Mouse (Mus musculus) limb, embryonic 10.5 days (tissue): ENCODE results near the gene Myh10. TPM values are rescaled to one million over a fixed set of nuclear protein-coding genes. Genes with fewer than 3 reads are reported as not detected.

Experiments used
- DNase-seq: peaks from one replicate; pipeline ENCODE4 v3.0.0-alpha.2; 2017; ENCODE audit warnings: low spot score
- H3K27ac ChIP-seq: fragments of 300-500 bp; sonication (generic); 2 replicates; pipeline ENCODE4 v1.5.1; 2016; ENCODE audit warnings: mild to moderate bottlenecking
- H3K27me3 ChIP-seq: fragments of 300-500 bp; sonication (generic); 2 replicates; pipeline ENCODE4 v1.6.1; 2016; ENCODE audit warnings: low read depth, mild to moderate bottlenecking; ENCODE audit not compliant: poor library complexity, severe bottlenecking
- H3K36me3 ChIP-seq: fragments of 300-500 bp; sonication (generic); 2 replicates; pipeline ENCODE4 v1.6.1; 2016; ENCODE audit warnings: mild to moderate bottlenecking, moderate library complexity
- H3K4me1 ChIP-seq: fragments of 300-500 bp; sonication (generic); 2 replicates; pipeline ENCODE4 v1.6.1; 2016
- H3K4me3 ChIP-seq: fragments of 300-500 bp; sonication (generic); 2 replicates; pipeline ENCODE4 v1.5.1; 2016; ENCODE audit warnings: mild to moderate bottlenecking, moderate library complexity
- H3K9me3 ChIP-seq: fragments of 300-500 bp; sonication (generic); replicated peaks from 2 replicates; pipeline ENCODE4 v1.6.1; 2016; ENCODE audit warnings: mild to moderate bottlenecking
- WGBS: fragments of 180-500 bp; shearing (Covaris S2); methylation state at CpG from one replicate; pipeline ENCODE4 v1.1.7; 2016; 5-methylcytosine and 5-hydroxymethylcytosine counted together
- polyA plus RNA-seq: library from polyadenylated mRNA; unstranded; fragments of >200 nt; fragmentation: Nextera tagmentation; extraction: Ambion mirVana; gene quantifications from 2 replicates; pipeline ENCODE4 v1.2.1, GENCODE M21; 2016

The Myh10 gene
- polyA plus RNA-seq, 1 experiment from 2014 or later, result 176 TPM

DNA sequence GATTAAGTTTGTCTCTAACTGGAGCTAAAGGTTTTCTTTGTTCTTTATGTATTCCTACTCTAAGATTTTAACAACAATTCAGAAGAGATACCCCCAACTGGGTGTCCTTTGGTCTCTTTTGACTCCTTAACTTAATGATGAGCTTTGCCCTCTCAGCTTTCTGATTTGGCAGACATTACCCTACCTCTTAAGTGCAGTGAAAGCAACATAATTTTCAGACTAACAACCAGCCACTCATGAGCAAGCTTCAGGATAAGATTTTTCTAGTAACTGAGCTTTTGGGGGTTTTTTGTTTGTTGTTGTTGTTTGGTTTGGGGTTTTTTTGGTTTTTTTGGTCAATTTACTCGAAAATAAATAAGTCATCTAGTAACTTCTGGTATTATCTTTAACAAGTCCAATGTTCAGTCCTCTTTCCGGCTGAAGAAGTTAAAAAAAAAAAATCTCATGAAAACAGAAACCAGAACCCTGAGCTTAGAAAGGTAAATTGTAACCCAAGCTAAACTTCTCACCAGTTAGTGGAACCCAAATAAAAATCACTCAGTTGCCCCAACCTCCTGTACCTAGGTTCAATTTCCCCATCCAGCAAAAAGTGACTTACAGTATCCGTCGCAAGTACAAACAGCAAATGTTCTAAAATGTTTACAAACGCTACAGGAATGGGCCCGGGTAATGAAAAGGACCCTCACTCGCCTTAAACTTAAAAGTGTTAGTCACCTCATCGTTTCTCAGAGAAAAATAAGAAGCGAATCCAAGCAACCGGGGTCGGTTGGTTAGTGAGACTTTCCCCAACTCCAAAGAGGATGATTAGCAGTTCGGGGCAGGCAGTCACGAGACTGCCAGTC is 160.5 kb downstream of the Myh10 start:
- peak overlapping the region; percentile 70 for H3K4me3 ChIP-seq
- H3K36me3 ChIP-seq, result no peaks in the 10 kb centered on the region
- no peaks in the 10 kb centered on the region for H3K9me3 ChIP-seq
- H3K27me3 ChIP-seq, result no peaks in the 10 kb centered on the region
- 6% methylated on average over 13 of the region's 13 CpGs for WGBS
- peaks cover 24% of the 10 kb centered on the region for H3K4me1 ChIP-seq
- peak overlapping the region; percentile 86 for H3K27ac ChIP-seq
- DNase-seq, result no peak

DNA sequence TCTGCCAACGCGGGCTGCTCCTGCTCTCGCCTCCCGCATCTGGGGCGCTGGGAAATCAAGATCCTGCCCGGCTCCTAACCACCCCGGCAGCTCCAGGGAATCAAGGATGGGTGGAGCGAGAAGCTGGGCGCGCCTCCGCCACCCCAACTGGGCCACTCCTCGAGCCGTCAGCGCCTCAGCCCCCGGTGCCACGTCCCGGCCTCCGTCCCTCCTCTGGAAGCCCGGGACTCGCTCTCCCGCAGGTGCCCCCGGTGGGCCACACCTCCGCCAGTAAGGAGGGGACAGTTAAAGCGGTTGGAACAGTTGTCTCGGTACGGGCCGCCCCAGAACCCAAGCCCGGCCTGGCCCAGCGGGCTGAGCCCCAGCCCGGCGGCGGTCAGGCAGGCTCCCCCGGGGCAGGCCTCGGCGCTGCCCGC is 161.1 kb downstream of the Myh10 start:
- peak; percentile 73 for DNase-seq
- WGBS, result 0% methylated on average over 36 of the region's 36 CpGs
- H3K4me3 ChIP-seq, result peak overlapping the region; percentile 70
- no peaks in the 10 kb centered on the region for H3K36me3 ChIP-seq
- no peaks in the 10 kb centered on the region for H3K27me3 ChIP-seq
- H3K4me1 ChIP-seq, result peaks cover 24% of the 10 kb centered on the region
- H3K9me3 ChIP-seq, result no peaks in the 10 kb centered on the region
- peak overlapping the region; percentile 86 for H3K27ac ChIP-seq

- peak overlapping the region; percentile 86 for H3K27ac ChIP-seq
- H3K4me1 ChIP-seq, result peaks cover 24% of the 10 kb centered on the region
- H3K9me3 ChIP-seq, result no peaks in the 10 kb centered on the region
- H3K27me3 ChIP-seq, result no peaks in the 10 kb centered on the region
- peak; percentile 100 for DNase-seq
- 0% methylated on average over 42 of the region's 42 CpGs for WGBS
- no peaks in the 10 kb centered on the region for H3K36me3 ChIP-seq
- peak overlapping the region; percentile 70 for H3K4me3 ChIP-seq
Measured at GRCm38 (mm10) chr11:68852932-68853409, 161.6 kb downstream of the Myh10 start.

- WGBS, result 47% methylated on average over 14 of the region's 14 CpGs
- peak overlapping the region; percentile 86 for H3K27ac ChIP-seq
Measured at GRCm38 (mm10) chr11:68853611-68854401, 162.4 kb downstream of the Myh10 start.

GRCm38 (mm10) chr11:68854621-68855020 is 163.3 kb downstream of the Myh10 start:
- Histone ChIP-seq H3K27me3 (no peaks in the 10 kb centered on the region), H3K27ac (no peak overlapping the region), H3K9me3 (no peaks in the 10 kb centered on the region), H3K4me1 (peaks cover 24% of the 10 kb centered on the region), H3K36me3 (no peaks in the 10 kb centered on the region), H3K4me3 (no peak overlapping the region)
- 93% methylated on average over 3 of the region's 3 CpGs for WGBS
- no peak for DNase-seq

More at GRCm38 (mm10) chr11:68853611-68854401, 162.4 kb downstream of the Myh10 start:
- Histone ChIP-seq H3K4me1 (peaks cover 24% of the 10 kb centered on the region), H3K27me3 (no peaks in the 10 kb centered on the region), H3K9me3 (no peaks in the 10 kb centered on the region), H3K36me3 (no peaks in the 10 kb centered on the region), H3K4me3 (peak overlapping the region; percentile 70)
- peak; percentile 23 for DNase-seq

DNA sequence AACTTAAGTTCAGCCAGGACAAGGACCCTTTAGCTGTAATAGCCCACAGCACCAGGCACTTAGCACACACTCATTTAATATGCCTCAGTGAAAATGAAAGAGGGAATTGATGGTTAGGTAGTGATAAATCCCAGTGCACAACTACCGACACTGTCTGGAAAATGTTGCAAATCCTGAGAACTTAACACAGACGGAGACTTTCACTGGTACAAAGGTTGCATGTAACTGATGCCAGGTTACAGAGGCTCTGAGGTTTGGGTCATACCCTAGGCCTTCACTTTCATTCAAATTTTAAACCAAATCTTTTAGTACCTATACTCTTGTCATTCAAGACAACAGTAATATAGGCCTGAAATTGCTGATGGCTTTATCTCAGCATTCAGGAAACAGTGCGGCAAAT is 166.0 kb downstream of the Myh10 start:
- Histone ChIP-seq H3K4me1 (peaks cover 10% of the 10 kb centered on the region), H3K27me3 (no peaks in the 10 kb centered on the region), H3K4me3 (no peak overlapping the region), H3K27ac (no peak overlapping the region), H3K36me3 (no peaks in the 10 kb centered on the region), H3K9me3 (no peaks in the 10 kb centered on the region)
- WGBS, result 86% methylated on average over 3 of the region's 3 CpGs
- no peak for DNase-seq

GRCm38 (mm10) chr11:68859943-68860593 is 168.7 kb downstream of the Myh10 start:
- H3K4me1 ChIP-seq, result no peaks in the 10 kb centered on the region
- 81% methylated on average over 8 of the region's 8 CpGs for WGBS
- H3K27ac ChIP-seq, result no peak overlapping the region
- H3K36me3 ChIP-seq, result no peaks in the 10 kb centered on the region
- H3K27me3 ChIP-seq, result no peaks in the 10 kb centered on the region
- H3K4me3 ChIP-seq, result no peak overlapping the region
- no peaks in the 10 kb centered on the region for H3K9me3 ChIP-seq
- DNase-seq, result no peak

DNA sequence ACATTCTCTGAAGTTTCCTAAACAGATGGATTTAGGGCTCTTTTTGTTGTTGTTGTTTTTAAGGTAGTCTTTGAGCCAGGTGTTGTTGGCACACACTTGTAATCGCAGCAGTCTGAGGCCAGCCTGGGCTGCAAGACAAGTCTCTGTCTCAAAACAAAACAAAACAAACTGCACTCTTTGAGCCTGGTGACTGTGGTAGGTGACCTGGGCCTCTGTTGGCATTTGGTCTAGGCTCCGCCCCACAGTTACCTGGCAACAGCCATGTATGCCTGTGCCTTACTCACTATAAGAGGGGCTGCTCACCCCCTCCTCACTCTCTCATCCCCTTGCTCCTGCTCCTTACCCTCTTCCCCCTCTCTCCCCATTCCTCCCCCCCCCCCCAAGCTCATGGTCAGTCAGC is 170.9 kb downstream of the Myh10 start:
- no peak for DNase-seq
- WGBS, result 77% methylated on average over 2 of the region's 2 CpGs
- Histone ChIP-seq H3K27ac (no peak overlapping the region), H3K4me1 (no peaks in the 10 kb centered on the region), H3K9me3 (no peaks in the 10 kb centered on the region), H3K36me3 (no peaks in the 10 kb centered on the region), H3K27me3 (no peaks in the 10 kb centered on the region), H3K4me3 (no peak overlapping the region)

DNA sequence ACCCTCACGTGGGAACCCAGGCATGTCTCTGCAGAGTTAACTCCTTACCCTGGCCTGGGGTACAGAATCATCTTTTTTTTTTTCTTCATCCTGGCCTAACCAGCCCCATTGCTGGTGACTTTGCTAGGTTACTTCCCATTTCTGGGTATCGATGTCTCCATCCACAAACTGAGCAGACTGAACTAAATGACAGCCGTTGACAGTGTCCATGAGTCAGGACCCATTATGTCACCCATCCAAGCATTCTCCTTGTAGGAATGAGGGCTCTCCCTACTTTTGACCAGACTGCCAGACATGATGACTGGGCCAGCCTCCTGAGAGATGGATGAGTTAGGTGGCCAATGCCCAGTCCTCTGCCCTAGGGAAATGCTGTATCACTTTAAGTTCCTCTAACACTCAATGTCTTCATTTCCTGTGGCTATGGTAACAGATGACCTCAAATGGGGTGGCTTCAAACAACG is 172.3 kb downstream of the Myh10 start:
- Histone ChIP-seq H3K36me3 (no peaks in the 10 kb centered on the region), H3K4me1 (no peaks in the 10 kb centered on the region), H3K9me3 (no peaks in the 10 kb centered on the region), H3K4me3 (no peak overlapping the region), H3K27ac (no peak overlapping the region), H3K27me3 (no peaks in the 10 kb centered on the region)
- 70% methylated on average over 4 of the region's 4 CpGs for WGBS
- no peak for DNase-seq

- H3K27me3 ChIP-seq, result no peaks in the 10 kb centered on the region
- no peaks in the 10 kb centered on the region for H3K9me3 ChIP-seq
- DNase-seq, result no peak
- H3K27ac ChIP-seq, result no peak overlapping the region
- H3K4me1 ChIP-seq, result no peaks in the 10 kb centered on the region
- H3K36me3 ChIP-seq, result no peaks in the 10 kb centered on the region
- 78% methylated on average over 9 of the region's 9 CpGs for WGBS
- no peak overlapping the region for H3K4me3 ChIP-seq
Measured at GRCm38 (mm10) chr11:68864544-68865189, 173.3 kb downstream of the Myh10 start.
